Mouse (Mus musculus): ENCODE results near the gene Muc20.

Gene Muc20

DNA sequence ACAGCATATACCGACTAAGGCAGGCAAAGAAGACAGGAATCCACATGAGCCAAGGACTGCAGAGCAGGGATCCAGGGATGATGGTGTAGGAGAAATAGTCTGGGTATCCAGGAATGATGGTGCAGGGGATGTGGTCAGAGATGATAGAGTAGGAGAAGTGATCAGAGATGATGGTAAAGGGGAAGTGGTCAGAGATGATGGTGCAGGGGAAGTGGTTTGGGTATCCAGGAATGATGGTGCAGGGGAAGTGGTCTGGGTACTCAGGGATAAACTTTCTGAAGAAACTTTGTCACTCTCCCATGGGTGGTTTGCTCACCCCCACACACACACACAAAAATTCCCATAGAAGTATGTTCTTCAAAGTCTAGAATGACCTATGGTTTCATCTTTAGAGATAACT lies 2.1 kb downstream of the Muc20 start:
- no peak for DNase-seq

- no peak for DNase-seq
Observed at GRCm38 (mm10) chr16:32790056-32790455, 7.2 kb downstream of the Muc20 start.

GRCm38 (mm10) chr16:32784840-32785239 lies 12.4 kb downstream of the Muc20 start:
- no peak for DNase-seq

DNA sequence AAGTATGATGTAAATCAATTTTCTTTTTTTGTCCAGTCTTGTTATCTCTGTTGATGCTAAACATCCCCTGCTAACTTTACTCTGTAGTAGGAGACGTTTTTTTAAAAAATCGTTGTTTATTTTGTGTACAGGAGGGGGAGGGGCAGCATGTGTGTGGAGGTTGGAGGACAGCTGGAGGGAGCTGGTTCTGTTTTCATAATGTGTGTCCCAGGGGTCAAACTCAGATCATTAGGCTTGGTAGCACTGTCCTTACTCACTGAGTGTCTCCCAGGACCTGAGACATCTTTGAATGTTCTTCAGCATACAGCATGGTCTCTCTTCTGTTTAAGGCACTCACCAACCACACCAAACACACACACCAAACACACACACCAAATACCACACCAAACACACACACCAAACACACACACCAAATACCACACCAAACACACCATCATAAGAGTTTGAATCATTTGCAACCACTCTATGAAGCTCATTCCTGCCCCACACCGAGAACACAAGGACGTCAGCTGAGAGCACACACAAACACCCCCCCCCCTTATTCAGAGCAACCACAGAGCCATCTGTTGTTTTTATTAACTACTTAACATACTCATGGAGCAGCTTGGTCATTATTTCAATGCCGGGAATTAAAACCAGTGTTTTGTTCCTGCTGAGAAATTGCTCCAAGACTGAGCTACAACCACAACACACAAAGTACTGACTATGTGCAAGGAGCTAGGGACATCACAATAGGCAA lies 13.7 kb downstream of the Muc20 start:
- DNase-seq: no peak

- no peak for DNase-seq
Observed at GRCm38 (mm10) chr16:32778956-32779355, 18.3 kb downstream of the Muc20 start.

DNA sequence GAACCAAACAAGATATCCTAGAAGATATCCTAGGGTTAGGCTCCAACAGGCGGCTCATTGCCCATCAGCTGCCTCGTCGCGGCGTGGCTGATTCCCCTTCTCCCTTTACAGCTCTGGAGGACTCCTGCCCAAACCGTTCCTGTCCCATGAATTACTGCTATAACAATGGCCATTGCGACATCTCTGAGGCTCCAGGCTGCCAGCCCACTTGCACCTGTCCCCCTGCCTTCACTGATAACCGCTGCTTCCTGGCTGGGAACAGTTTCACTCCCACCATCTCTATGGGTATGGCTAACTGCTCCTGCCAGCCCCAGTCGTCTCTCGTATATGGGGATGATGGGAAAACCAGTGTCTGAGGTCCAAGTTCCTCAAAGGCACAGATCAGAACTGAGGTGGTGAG lies 20.6 kb downstream of the Muc20 start:
- no peak for DNase-seq

DNA sequence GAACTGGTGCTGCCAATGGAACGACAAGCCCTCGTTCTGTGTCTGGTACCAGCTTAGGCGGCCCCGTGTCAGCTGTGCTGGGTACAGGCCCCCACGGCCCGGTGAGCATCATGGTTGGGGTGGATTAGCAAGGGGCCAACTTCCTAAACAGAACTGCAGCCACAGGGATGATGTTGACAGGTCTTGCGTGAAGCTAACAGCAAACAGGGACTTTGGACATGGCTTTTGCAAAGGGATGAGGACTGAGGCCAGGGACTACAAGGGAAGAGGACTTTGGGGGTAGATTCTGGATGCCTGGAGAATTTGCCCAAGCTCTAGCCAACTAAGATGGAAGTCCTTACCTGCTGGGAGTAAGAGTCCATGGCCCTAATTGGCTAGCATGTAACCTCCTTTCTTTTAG lies 30.3 kb downstream of the Muc20 start:
- no peak for DNase-seq

GRCm38 (mm10) chr16:32764961-32765360 lies 32.3 kb downstream of the Muc20 start:
- no peak for DNase-seq

GRCm38 (mm10) chr16:32764550-32764949 lies 32.7 kb downstream of the Muc20 start:
- DNase-seq: no peak

GRCm38 (mm10) chr16:32750242-32751127 lies 46.8 kb downstream of the Muc20 start:
- DNase-seq: no peak

DNA sequence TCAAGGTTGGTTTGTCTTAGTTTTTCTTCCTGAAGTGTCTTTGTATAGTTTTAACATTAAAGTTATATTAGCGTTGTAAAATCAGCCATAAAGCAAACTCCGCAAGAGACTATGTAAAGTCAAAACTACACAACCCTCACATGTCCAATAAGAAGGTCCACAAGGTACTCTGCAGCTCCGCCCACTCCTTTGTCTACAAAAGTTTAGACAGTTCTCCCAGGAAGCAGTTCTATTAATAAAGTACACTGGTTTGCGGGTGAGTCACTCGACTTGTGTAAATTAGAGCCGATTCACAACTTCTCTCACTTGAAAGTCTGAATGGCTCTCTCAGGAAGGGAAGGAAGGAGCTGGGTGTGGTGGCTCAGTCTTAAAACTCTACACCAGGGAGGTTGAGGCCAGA lies 51.4 kb downstream of the Muc20 start:
- DNase-seq: no peak

DNA sequence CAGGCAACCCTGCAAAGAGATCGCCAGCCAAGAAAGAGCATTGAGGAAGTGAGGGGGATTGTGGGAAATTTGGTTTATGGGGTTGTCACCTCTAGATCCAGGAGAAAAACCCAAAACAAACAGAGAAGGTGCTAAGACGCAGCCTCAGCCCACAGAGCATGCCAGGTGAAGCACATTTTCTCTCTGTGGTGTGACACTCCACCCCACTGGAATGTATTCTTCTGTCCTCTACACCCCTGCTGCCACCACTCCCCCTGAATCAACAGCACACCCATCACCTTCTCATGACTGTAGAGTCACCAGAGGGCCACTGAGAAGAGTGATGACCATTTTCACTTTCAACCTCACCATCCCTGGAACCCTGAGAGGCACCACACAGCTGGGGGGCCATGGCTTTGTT lies 54.5 kb downstream of the Muc20 start:
- no peak for DNase-seq

GRCm38 (mm10) chr16:32741366-32741765 lies 55.9 kb downstream of the Muc20 start:
- DNase-seq: no peak

DNA sequence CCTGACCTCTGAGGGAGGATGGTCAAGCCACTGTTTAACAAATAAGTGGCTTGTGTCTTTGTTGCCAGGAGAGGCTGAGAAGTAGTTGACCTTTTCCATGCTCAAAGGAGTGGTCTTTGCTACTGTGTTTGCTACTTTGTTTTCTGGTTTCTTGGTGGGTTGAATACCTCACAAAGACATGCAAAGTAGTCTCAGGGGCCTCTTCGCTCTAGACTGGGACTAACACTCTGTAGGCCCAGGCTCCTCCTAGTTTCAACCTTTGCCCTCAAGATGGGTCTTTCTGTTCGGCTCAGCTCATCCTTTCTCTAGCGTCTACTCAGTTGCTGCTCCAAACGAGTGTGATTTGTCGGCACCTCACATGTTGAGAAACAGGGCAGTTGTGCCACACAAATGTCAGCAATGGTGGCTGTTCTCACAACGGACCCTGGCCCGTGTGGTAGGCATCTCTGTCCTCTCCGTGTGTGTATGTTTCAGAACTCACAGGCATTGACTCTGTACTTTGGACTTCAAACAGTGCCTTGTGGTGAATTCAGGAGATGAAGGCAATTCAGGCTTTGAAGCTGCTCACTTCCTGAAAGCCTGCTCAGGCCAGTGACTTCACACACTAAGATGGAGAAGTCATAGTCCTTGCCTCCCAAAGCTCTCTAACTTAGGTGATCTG lies 57.1 kb downstream of the Muc20 start:
- no peak for DNase-seq

DNA sequence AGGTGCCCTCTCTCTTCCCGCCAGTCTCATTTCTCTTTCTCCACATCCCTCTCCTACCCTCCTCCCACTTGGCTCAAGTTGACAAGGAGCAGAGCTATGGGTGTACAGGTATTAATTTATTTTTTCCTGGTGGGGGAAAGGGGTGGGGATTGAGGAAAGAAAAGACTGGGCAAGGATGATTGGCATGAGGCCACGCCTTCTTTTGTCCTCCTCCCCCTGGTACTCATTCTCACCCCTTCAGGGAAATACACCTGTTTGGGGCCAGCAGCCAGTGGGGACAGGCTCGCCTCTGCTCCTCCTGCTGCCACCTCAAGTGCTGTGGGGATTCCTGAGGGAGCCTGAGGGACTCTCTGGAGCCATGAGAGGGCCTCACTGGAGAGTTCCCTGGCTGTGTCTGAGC lies 61.2 kb downstream of the Muc20 start:
- DNase-seq: no peak

GRCm38 (mm10) chr16:32735586-32735985 lies 61.6 kb downstream of the Muc20 start, which contains the start of gene Muc4:
Gene Muc4, plus strand, starts transcription at chr16:32735886.
- DNase-seq: no peak

DNA sequence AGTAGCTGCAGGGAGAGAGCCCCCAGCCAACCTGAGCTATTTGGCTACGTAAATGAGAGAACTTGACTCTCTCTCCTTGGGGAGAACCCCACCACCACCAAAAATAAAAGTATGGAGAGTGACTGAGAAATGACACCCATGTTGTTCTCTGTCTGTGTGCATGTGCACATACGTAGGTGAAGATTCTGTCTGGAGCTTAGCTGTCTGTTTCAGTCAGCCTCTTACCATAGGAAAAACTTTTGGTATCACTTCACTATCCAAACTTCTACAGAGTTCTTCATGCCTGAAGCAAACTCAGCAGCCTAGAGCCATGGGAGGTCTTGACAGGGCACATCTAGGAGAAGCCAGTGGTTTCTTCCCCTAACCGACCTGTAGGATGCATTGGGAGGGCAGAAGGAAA lies 64.0 kb downstream of the Muc20 start:
- DNase-seq: no peak

DNA sequence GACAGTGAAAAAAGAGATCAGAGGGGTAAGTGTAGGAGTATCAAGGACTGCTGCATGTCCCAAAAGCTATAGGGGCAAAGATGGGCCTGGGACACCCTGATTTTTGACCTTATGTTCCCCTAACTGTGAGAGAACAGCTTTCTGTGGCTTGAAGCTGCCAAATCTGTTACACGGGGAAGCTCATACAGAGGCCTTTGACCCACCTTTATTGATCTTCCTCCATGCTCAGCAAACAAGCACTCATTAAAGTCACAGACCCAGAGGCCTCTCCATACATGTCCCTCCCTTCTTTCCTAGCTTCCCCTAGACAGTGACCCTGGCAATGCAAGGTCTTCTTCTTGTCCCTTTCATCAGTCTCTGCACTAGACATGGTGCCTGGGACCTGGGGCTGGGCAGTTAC lies 68.5 kb downstream of the Muc20 start:
- DNase-seq: no peak

DNA sequence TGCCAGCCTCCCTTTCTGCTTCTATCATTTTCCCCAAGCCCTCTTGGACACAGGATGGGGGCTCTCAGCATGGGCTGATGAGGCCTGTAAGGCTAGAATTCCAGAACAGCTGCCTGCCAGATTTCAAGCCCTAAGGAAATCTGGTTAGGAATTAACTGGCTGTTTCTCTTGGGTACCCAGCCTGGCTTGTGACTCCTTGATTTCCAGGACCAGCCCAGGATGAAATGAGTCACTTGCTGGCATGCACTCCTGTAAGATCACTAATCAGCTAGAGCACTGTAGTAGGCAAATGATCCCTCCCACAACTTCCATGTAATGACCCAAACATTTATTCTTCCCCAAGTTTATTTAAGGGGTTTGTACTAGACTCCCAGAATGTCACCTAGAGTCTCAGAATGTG lies 69.0 kb downstream of the Muc20 start:
- no peak for DNase-seq
